Mouse (Mus musculus) MEL (cell line): ENCODE measurements around the gene Mon1b.

Experiments
- CTCF ChIP-seq, 3 experiments: IDR thresholded peaks in 2 of 3; conservative IDR thresholded peaks in 1 of 3; 2 replicates each; pipeline ENCODE4 v1.5.1; 2011 to 2012; ENCODE audit warnings: low read length in 3 of 3, low read depth in 2 of 3, mild to moderate bottlenecking in 2 of 3, improper control_type of control experiment in 1 of 3, inconsistent platforms in 1 of 3, mixed read lengths in 1 of 3, moderate library complexity in 1 of 3; ENCODE audit not compliant: control insufficient read depth in 1 of 3, insufficient read depth in 1 of 3, poor library complexity in 1 of 3, severe bottlenecking in 1 of 3
- EP300 ChIP-seq, 2 experiments: IDR thresholded peaks; 2 replicates each; pipeline ENCODE4 v1.6.1; 2011; ENCODE audit warnings: improper control_type of control experiment in 2 of 2, low read length in 2 of 2, low read depth in 1 of 2, mild to moderate bottlenecking in 1 of 2
- ETS1 ChIP-seq: IDR thresholded peaks from 2 replicates; pipeline ENCODE4 v1.6.1; 2012; ENCODE audit warnings: low read depth, mild to moderate bottlenecking, inconsistent platforms, low read length, improper control_type of control experiment, moderate library complexity
- MAX ChIP-seq: IDR thresholded peaks from 2 replicates; pipeline ENCODE4 v1.6.1; 2011; ENCODE audit warnings: low read length, improper control_type of control experiment
- MEF2A ChIP-seq: IDR thresholded peaks from 2 replicates; pipeline ENCODE4 v1.6.1; 2014; ENCODE audit warnings: low read depth, mild to moderate bottlenecking, inconsistent platforms, low read length, improper control_type of control experiment; ENCODE audit not compliant: poor library complexity, insufficient replicate concordance, severe bottlenecking; ENCODE audit errors: extremely low read depth
- RAD21 ChIP-seq: IDR thresholded peaks from 2 replicates; pipeline ENCODE4 v1.6.1; 2011; ENCODE audit warnings: mild to moderate bottlenecking, low read depth, low read length, improper control_type of control experiment
- TAL1 ChIP-seq: IDR thresholded peaks from 2 replicates; pipeline ENCODE4 v1.6.1; 2012; ENCODE audit warnings: mild to moderate bottlenecking, inconsistent platforms, low read length, moderate library complexity, mixed read lengths
- ZC3H11A ChIP-seq: IDR thresholded peaks from 2 replicates; pipeline ENCODE4 v1.6.1; 2012; ENCODE audit warnings: low read depth, mild to moderate bottlenecking, inconsistent platforms, low read length, improper control_type of control experiment

- no peak for TF ChIP-seq ZC3H11A
- TF ChIP-seq CTCF (IDR thresholded peaks at IDR 0.05 in 2 of 3, conservative IDR thresholded peaks at IDR 0.05 in 1 of 3; ENCODE audit: control insufficient read depth in 1 of 3, insufficient read depth in 1 of 3, low read depth in 2 of 3, low read length in 3 of 3, poor library complexity in 1 of 3, severe bottlenecking in 1 of 3), result no peak
- no peak for TF ChIP-seq MAX
- TF ChIP-seq TAL1, result no peak
- no peak for TF ChIP-seq MEF2A
- TF ChIP-seq ETS1, result no peak
- no peak for TF ChIP-seq EP300 (IDR thresholded peaks at IDR 0.05; ENCODE audit: low read depth in 1 of 2, low read length in 2 of 2)
- TF ChIP-seq RAD21, result no peak
Observed at GRCm38 (mm10) chr8:113634670-113635591, at the start of gene Mon1b.
